Mouse (Mus musculus) cerebellum, postnatal 4 days (tissue): Measurements from ENCODE around the gene Pum2.
A peak's percentile ranks its signal among the peaks of the same experiment; 100 is the strongest.

Experiments
- DNase-seq, 2 experiments: peaks; one replicate each; pipeline ENCODE4 v3.0.0; 2022; ENCODE audit warnings: low spot score in 2 of 2, mixed read lengths in 1 of 2

Pum2 gene

DNA sequence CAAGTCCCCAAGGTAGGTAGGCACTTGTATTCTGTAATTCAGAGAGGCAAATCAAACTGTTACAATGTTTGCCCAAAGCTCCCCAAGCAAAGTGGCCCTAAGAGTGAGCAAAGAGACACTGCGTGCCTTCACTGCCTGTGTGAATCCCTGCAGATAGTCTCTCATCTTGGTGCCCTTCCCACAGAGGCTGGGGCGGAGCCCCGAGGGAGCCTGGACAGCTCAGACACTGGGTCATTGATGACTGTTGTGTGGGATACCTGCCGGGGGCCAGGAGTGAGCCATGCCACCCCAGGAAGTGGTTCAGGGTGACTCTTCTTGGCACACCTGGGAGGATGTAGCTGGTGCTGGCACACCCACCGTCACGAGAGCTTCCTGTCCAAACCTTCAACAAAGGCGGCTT is 87.1 kb downstream of the Pum2 start:
- DNase-seq: peak in 1 of 2 experiments; percentile 17

DNA sequence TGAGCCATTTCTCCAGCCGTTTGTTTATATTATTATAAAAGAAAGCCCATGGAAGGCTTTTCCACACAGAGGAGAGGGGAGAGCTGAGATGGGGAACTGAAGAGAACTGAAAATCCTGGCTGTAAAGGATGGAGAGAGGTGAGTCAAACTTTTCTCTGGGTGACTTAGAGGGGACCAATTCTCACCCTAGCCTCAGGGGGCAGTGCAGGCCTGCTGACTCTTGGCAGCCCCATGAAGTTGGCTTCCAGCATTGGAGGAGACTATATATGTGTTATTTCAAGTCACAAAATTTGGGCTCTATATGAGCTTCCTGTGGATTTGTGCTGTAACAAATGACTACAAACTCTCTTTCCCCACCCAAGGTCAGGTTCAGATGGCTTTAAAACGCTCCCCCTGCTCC is 88.7 kb downstream of the Pum2 start:
- peak in 1 of 2 experiments; percentile 14 for DNase-seq

DNA sequence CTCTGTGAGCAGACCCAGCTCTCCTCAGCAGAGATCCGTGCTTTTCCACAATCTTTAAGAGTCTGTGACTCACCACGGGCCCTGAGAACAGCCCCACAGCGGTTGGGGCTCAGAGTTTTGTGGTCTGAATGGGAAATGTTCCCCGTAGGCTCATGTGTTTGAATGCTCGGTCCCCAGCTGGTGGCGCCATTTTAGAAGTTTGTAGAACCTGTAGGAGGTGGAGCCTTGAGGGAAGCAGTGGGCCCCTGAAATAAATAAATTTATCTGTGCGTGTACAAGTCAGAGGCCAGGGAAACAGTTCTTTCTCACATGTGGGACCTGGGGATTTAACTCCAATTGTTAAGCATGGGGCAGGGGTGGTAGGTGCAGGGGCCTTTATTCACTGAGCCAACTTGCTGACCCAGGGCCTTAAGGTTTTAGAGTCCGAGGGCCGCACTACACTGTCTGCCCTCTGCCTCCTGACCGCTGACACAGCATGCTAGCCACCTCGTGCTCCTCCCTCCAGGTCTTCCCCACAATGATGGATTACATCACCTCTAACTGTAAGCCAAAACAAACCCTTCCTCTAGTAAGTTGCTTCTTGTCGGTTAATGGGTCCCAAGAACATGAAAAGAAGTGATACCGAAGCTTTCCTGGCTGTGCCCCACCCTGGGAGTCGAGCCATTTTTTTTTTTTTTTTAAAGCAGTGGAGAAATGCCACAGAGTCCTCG is 90.4 kb downstream of the Pum2 start:
- DNase-seq: peak in 1 of 2 experiments; percentile 18

DNA sequence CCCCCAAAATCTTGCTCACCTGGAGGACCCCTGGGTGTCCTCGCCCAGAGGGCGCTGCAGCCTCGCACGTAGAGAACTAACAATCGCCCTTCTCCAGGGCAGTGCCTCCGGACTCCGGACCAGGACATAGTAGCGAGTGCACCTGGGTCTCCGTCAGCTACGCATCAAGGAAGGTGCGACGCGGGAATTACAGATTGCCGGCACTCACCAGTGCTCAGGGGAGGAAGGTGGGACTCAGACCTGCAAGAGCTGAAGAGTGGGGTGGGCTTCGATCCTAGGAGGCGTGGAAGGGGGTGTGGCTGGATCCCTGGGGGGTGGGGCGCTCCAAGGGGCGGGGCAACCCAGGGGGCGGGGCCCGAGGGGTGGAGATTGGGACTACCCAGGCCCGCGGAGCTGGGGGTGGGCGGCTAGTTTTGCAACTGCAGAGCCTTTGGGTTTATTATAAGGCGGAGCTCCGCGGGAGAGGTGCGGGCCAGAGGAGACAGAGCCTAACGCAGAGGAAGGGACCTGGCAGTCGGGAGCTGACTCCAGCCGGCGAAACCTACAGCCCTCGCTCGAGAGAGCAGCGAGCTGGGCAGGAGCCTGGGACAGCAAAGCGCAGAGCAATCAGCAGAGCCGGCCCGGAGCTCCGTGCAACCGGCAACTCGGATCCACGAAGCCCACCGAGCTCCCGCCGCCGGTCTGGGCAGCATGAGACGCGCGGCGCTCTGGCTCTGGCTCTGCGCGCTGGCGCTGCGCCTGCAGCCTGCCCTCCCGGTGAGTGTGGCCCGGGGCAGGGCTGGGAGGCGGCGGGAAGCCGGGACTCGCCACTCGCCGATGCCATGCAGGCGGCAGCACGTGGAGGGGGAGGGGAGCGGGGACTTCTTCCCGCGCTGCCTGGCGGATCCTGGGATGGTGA is 97.3 kb downstream of the Pum2 start, which contains the start of gene Sdc1:
Gene Sdc1, plus strand, starts transcription at position 378 of the 898 bp plus-strand sequence.
- DNase-seq: peak; percentile 62 to 76

DNA sequence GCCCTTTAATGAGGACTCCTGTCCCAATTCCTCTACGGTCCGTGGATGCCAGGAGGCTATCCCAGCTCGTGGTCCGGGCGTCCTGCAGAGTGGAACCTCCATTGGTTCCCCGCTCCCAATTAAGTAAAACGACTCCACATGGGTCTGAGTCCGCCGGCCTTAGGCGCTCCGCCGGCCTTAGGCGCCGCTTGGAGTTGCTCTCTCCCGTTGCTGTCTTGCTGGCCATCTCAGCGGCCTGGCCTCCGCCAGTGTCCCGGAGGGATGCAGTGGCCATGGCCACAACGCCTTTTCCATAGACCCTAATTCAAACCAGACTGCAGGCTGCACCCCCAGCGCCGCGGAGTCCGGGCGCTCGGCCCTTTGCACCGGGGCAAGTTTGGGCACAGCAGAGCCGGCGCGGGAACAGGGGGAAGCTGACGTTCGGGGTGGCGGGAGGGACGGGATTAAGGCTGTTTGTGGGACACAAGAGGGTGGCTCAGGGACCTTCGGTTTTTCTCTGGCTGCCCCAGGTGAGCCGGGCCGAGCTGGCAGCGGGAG is 98.0 kb downstream of the Pum2 start:
- no peak for DNase-seq

DNA sequence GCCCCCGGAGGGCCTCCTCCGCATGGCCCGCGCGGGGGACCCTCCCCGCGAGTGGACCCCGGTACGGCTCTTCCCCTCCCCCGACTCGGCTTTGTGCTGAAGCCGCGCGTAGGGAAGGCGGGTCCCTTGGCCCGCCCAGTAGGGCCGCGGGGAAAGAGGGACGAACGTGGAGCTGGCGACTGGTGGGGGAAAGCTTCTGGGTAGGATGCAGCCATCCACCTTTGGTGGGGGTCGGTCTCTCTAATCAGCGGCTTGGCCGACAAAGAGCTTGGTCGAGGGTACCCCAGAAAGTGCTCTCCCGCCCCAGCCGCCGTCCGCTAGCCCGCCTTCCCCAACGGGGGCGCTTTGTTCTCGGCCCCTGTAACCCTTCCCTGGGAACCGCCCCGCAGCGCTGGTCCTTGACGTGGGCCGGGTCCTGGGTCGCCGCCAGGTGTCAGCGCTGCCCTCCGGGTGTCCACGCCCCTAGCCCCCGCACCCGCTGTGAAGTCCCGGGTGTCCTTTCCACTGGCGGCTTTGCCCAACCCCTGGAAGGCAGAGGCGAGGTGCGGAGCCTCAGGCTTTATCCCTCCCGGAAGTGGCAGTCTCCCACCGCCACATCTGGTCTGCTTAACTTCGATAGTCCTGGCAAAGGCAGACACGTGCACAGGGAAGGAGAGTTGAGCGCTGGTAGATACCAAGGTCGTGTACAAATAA is 98.7 kb downstream of the Pum2 start:
- peak in 1 of 2 experiments; percentile 34 for DNase-seq

DNA sequence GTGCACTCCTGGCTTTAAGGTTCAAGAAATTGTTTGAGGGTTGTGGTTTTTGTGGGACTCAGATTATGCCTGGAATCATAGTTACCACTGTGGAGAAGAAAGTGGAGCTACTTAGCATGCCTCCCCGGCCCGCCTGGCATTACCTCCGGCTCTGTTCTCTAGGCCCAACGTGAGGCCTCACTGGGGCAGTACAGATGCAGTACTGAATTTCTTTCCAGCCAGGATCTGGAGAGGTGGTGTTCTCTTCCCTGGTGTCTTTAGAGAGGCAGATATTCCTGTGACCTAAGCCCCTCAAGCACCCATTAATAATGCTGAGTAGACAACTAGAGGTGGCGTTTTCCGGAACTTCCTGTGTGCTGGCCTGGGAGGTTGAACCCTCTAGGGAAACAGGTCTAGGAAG is 99.4 kb downstream of the Pum2 start:
- no peak for DNase-seq

DNA sequence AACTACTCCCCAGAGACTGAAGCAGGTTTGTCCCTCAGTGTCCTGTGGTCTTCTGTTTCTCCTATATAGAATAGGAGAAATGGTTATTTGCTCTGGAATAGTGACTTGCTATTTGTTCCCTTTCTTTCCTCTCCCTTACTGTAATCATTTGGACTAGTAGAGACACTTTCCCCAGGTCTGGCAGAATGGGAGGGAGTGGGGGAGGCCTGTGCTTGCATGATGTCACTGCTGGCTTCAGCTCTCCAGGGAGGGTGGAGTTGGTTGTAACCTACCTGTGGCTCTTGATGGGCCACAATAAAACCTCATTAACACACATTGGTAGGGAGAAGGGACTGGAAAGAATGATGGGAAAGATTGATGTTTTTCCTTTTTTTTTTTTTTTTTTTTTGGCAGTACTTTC is 100.2 kb downstream of the Pum2 start:
- no peak for DNase-seq

DNA sequence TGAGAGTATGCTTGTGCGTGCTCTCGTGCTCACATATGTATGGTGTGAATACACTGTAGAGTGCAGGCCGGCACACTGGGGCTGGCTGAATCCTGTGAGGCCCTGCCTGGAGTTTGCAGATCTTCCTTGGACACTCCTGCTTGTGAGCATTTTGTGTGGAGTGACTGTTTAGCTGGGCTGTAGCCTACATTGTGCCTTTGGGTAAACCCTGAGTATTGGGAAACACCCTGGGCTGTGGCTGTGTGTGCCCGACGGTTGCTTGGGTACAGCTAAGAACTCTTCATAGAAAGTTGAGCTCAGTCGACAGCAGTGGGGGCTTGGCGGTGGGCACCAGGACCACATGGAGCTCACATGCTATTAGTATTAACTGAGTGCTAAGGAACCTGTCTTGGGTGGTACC is 102.3 kb downstream of the Pum2 start:
- no peak for DNase-seq

DNA sequence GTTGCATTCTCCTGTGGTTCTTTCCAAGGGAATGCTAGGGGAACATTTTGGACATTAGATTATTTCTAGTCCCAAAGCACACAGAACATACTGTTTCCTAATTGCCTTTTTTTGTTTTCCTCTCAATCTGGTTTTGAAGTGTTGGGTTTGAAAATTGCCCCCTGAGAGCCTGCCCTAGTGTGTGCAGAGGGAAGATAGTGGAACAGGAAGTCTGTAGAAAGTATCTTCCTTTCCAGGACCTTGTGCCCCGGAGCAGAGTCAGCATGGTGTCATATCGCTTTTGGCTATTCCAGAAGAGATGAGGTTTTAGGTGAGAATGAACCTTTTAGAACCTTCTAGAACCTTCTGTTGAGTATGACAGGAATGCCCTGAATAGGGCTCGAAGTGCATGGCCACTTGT is 102.8 kb downstream of the Pum2 start:
- no peak for DNase-seq

DNA sequence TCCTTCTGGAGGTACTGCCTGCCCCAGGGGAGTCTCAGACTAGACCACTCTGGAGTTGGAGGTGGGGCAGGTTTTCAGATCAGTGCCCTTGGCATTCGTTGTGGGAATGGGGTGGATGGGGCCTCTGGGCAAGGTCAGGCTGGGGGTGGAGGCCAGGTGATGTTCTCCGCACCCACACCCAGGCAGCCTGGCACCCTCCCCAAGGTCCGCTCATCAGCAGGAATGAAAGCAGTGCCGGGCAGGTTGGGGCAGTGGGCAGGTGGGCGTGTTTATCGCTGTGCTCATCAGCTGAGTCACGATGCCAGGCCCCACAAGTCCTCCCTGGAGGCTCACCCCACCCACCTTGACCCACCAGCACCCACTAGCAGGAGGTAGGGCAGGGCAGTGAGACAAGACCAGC is 104.2 kb downstream of the Pum2 start:
- DNase-seq: no peak

DNA sequence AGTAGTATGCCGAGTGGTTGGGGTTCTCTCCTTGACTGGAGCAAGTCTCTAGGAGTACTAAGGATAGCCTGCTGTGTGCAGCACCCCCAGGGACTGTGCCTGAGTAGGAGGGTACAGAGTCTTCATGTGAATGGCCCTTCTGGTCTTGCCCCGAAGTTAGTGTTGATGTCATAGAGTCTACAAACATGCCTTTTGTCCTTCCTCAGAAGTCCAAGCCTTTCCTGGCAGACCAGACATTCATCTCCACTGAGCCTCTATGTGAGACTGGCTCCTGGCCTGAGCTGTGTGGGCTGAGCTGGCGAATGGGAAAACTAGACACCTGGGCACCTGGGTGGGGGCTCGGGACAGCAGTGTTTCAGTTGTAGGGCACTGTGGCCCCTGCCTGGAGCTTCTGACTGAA is 105.9 kb downstream of the Pum2 start:
- DNase-seq: no peak

DNA sequence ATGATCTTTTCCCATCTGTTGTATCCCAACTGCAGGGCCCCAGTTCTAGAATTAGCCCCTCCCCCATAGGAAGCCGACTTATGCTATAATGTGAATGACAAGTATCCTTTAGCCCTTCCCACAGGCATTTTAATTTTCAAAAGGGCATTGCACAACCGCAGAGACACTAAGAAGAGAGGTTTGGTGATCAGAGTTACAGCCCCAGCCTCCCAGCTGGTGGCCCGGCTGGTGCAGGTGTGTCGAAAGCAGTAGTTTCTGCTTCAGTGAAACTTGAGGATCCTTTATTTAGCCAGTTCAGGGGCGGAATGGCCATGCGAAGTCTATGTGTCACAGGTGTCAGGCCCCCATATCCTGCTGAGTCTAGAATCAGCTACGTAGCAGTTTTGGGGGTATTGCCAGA is 107.2 kb downstream of the Pum2 start:
- no peak for DNase-seq

DNA sequence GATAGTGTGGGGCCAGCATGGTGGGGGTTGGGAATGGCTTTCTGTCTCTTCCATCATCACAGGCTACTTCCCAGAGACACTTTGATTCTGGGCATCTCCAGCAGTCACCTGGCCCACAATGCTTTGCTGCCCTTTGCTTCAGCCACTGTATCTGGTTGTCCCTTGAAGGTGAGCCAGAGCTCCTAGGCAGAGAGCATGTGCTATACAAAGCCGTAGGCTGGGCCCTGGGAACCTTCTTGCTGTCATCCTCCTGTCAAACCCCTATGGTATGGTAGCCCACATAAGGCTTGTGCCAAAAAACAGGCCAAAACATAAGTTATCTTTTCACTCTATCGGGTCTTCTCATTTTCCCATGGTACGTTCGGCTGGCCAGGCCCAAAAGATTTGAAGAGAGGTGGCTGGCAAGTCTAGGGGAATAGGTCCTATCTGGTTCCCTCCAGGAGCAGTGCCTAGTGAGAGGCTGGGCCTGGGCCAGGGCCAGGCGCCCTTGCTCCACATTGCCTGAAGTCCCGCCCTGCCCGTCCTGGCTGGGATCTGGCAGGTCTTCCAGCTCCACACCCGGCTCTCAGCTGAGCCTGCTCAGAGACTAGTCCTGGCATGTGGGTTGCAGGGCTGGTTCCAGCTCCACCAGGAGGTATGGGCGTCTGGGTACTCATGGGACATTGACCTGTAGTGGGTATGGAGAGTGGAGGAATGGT is 107.9 kb downstream of the Pum2 start:
- peak in 1 of 2 experiments; percentile 17 for DNase-seq

DNA sequence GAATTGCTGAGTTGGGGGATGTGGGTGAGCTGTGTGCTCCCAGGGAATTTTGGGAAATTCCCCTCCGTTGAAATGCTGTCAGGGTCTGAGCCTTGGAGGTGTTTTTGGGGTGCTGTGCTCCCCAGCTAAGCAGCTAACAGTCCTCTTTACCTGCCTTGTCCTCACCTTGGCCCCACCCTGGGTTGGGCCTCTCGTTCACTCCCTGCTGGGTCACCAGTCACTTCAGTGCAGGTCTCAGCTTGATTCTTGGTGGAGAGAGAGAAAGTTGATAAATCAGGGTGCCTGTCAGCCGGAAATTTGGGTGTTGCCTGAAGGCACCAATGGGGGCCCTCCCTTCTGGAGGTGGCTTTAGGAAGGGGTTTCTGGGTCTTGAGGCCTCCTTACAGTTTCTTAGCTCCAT is 108.6 kb downstream of the Pum2 start:
- no peak for DNase-seq

DNA sequence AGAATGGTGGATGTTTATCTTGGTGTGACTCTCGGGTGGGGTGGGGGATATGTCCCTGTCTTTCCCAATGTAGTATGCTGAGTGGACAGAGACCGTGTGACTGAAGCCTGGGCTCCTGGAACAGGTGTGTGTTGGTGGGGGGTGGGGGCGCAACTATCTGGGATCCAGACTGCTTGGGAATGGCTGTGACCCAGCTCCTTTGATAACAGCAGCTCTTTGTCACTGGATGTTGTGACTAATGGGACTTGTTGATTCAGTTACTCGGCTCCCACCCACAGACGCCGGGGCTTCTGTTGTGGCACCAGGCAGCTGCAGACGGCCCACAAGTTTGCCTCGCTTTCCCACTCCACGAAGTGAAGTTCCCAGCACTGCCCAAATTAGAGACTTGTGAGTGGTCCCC is 110.3 kb downstream of the Pum2 start:
- DNase-seq: no peak

DNA sequence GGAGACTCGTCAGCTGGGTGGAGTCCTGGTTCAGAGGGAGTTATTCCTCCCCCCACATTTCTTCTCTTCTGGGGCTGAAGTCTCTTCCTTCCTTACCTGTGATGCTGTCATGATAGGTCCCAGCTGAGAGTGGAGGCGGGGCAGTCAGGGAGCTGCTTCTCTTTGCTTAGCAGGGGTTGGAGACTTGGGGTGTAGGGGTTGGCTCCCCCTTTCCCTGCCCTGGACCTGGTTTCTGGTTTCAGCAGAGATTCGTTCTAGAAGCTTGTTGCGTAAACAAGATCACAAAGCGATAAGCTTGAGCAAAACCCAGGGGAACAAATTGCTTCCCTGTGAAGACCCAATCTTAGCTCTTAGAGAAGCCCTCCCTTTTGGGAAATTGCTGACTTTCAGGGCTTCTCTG is 112.5 kb downstream of the Pum2 start:
- no peak for DNase-seq

DNA sequence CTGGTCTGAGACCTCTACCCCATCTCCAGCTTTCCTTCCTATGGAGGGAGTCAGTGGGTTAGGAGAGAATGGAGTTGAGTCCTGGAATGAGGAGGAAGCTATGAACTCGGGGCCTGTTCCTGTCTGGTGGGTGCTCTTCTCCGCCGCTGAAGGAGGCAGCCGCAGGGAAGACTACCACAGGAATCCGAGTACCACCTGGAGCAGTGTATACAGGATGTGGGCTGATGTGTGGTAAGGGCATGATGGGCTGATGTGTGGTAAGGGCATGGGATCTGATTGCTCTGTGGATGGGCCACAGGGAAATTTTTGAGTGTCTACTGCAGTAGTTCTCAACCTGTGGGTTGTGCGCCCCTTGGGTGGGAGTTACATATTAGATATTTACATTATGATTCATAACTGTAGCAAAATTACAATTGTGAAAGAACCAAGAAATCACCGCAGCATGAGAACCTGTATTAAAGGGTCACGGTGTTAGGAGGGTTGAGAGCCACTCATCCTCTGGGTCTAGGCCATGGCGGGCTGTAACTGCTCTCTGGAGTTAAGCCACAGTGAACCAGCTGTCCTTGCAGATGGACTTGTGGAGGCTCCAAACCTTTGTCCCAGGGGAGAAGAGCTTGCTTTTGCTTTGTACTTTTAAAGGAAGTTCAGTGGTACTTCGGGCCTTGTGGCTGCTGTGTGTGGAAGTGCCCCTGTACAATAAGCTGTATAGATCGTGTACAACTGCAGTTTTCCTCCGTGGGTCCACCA is 113.2 kb downstream of the Pum2 start:
- no peak for DNase-seq

DNA sequence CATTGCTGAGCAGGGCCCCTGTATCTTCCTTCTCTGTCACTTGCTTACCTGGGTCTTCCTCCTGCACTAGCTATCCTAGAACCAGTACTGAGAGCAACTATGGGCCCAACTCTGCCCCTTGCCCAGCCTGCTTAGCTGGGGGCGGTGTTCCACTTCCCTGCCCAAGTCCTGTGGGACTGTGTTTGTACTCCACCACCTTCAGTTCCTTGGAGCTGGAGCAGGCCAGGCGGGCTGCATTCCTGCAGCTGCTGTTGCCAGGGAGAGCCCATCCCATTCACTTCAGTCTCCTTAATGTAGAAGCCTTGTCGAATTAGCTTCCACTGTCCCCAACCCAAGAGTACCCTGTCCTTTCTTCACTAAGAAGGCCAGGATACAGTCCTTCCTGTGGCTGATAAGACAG is 114.5 kb downstream of the Pum2 start:
- DNase-seq: no peak

DNA sequence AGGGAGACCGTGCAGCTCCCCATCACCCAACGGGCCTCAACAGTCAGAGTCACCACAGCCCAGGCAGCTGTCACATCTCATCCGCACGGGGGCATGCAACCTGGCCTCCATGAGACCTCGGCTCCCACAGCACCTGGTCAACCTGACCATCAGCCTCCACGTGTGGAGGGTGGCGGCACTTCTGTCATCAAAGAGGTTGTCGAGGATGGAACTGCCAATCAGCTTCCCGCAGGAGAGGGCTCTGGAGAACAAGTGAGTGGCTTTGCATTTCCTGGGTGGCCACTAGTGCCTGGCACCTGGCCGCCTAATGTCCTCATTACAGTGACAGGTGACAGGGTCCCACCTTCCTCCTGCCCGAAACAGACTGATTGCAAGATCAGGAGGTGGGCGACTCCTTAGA is 116.7 kb downstream of the Pum2 start:
- no peak for DNase-seq
